Mouse (Mus musculus): ENCODE results near the gene Vmn2r11.
"Not testable (repeated sequence)": the region's sequence is repeated elsewhere in the genome, so short reads cannot be mapped to it uniquely, and the experiment has no call there.

The Vmn2r11 gene

DNA sequence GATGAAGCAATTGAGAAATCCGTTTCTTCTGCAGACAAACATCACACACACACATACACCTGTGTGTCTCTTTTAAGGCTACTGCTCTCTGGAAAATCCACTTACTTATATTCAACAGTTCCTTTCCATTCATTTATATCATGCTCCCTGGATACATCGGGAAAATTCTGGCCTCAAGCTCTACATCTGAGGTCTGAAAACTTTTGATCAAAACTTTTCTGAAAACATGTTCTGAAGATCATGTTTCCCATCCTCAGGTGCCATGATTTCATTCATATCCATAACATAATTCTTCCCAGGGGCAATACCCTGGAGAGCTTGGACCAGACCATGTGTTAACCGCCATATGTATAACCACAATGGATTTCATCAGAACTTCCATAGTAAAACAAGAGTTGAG, at the start of gene Vmn2r11:
Gene Vmn2r11, minus strand, starts transcription at position 101 of the 400 bp plus-strand sequence.
- not testable (repeated sequence) for DNase-seq (ENCODE audit: low spot score)

GRCm38 (mm10) chr5:109097850-109098249, 38.5 kb upstream of the Vmn2r11 start, which contains the start of gene Vmn2r12:
Gene Vmn2r12, minus strand, starts transcription at chr5:109097950.
- DNase-seq (ENCODE audit: low spot score), result not testable (repeated sequence)

- not testable (repeated sequence) for DNase-seq (ENCODE audit: low spot score)
These were observed 37.1 kb upstream of the Vmn2r11 start for GRCm38 (mm10) chr5:109096482-109096881.

DNA sequence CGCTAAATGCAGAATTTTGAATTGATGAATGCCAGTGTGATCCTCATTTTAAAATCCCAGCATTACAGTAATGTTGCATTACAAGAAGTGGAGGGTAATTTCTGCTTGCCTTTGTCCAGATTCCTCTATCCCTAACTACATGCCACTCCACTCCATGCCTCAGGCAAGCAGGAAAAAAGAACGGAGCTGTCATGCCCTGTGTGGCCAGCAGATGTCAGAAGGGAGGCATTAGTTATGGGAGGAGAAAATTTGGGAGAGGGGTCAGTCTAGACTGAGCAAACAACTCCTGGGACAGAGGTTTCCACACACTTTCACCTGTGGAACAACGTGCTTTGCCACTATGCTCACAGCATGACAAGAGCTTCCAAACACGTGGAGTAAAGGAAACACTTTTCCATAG, 12.6 kb upstream of the Vmn2r11 start:
- not testable (repeated sequence) for DNase-seq (ENCODE audit: low spot score)

GRCm38 (mm10) chr5:109055286-109055685, 4.1 kb downstream of the Vmn2r11 start:
- no peak for DNase-seq (ENCODE audit: low spot score)

- peak; percentile 52 for DNase-seq (ENCODE audit: low spot score)
These were observed 26.8 kb downstream of the Vmn2r11 start for GRCm38 (mm10) chr5:109032591-109032990.

- DNase-seq (ENCODE audit: low spot score), result not testable (repeated sequence)
These were observed 52.9 kb downstream of the Vmn2r11 start, which contains the start of gene Vmn2r10 for GRCm38 (mm10) chr5:109006427-109006826. Gene Vmn2r10, minus strand, starts transcription at chr5:109006527.
